Mouse (Mus musculus) heart, embryonic 11.5 days (tissue): ENCODE data around the gene Slc4a10. TPM values are rescaled to one million over a fixed set of nuclear protein-coding genes. Genes with fewer than 3 reads are reported as not detected.

ENCODE experiments used
- ATAC-seq: fragments of 200-750 bp; cut with Nextera tagmentation; replicated peaks from 2 replicates; pipeline ENCODE4 v1.8.0; 2017; ENCODE audit warnings: moderate library complexity; ENCODE audit not compliant: insufficient number of reproducible peaks, low FRiP score, low TSS enrichment
- H3K27ac ChIP-seq: fragments of 300-500 bp; sonication (generic); 2 replicates; pipeline ENCODE4 v1.5.1; 2014; ENCODE audit warnings: mild to moderate bottlenecking, low read depth, low read length
- H3K27me3 ChIP-seq: fragments of 300-500 bp; sonication (generic); 2 replicates; pipeline ENCODE4 v1.6.1; 2014; ENCODE audit warnings: mild to moderate bottlenecking, low read length, mixed read lengths; ENCODE audit not compliant: control insufficient read depth, insufficient read depth
- H3K36me3 ChIP-seq: fragments of 300-500 bp; sonication (generic); 2 replicates; pipeline ENCODE4 v1.6.1; 2014; ENCODE audit warnings: mild to moderate bottlenecking, low read length, moderate library complexity, mixed read lengths; ENCODE audit not compliant: control insufficient read depth, insufficient read depth
- H3K4me1 ChIP-seq: fragments of 300-500 bp; sonication (generic); 2 replicates; pipeline ENCODE4 v1.6.1; 2014; ENCODE audit warnings: low read length; ENCODE audit not compliant: control insufficient read depth, insufficient read depth
- H3K4me2 ChIP-seq: fragments of 300-500 bp; sonication (generic); 2 replicates; pipeline ENCODE4 v1.6.1; 2014; ENCODE audit warnings: mild to moderate bottlenecking, moderate library complexity
- H3K4me3 ChIP-seq: fragments of 300-500 bp; sonication (generic); 2 replicates; pipeline ENCODE4 v1.5.1; 2014; ENCODE audit warnings: low read depth, low read length
- H3K9ac ChIP-seq: fragments of 300-500 bp; sonication (generic); 2 replicates; pipeline ENCODE4 v1.6.1; 2014; ENCODE audit warnings: mild to moderate bottlenecking, low read depth, low read length, moderate library complexity
- H3K9me3 ChIP-seq: fragments of 300-500 bp; sonication (generic); replicated peaks from 2 replicates; pipeline ENCODE4 v1.6.1; 2016; ENCODE audit warnings: low read length; ENCODE audit not compliant: control insufficient read depth
- WGBS: fragments of 180-500 bp; shearing (Covaris S2); extraction: QIAGEN DNeasy Blood & Tissue Kit; methylation state at CpG from one replicate; pipeline ENCODE4 v1.1.7; 2014; ENCODE audit not compliant: insufficient replicate concordance; 5-methylcytosine and 5-hydroxymethylcytosine counted together
- polyA plus RNA-seq: library from polyadenylated mRNA; unstranded; fragments of >200 nt; fragmentation: Nextera tagmentation; extraction: Ambion mirVana; gene quantifications from 2 replicates; pipeline ENCODE4 v1.2.1, GENCODE M21; 2014

Gene Slc4a10
- polyA plus RNA-seq, 1 experiment from 2014 or later: 0.72 TPM

- Histone ChIP-seq H3K4me2 (no peak overlapping the region), H3K4me1 (0 out of 2 replicates have a peak, but pooled peaks cover 3% of the 10 kb centered on the region), H3K9ac (no peak overlapping the region), H3K9me3 (no peaks in the 10 kb centered on the region), H3K4me3 (no peak overlapping the region), H3K27ac (no peak overlapping the region), H3K27me3 (no peaks in the 10 kb centered on the region), H3K36me3 (no peaks in the 10 kb centered on the region)
- 91% methylated on average over 9 of the region's 9 CpGs for WGBS
- ATAC-seq: no peak
Observed at GRCm38 (mm10) chr2:62362211-62362610, 315.9 kb downstream of the Slc4a10 start.

- Histone ChIP-seq H3K27ac (no peak overlapping the region), H3K9ac (no peak overlapping the region), H3K4me2 (no peak overlapping the region), H3K4me3 (no peak overlapping the region), H3K36me3 (no peaks in the 10 kb centered on the region), H3K27me3 (no peaks in the 10 kb centered on the region), H3K9me3 (no peaks in the 10 kb centered on the region), H3K4me1 (0 out of 2 replicates have a peak, but pooled peaks cover 3% of the 10 kb centered on the region)
- 52% methylated on average over 4 of the region's 4 CpGs for WGBS
- ATAC-seq: no peak
Observed at GRCm38 (mm10) chr2:62363606-62364005, 317.3 kb downstream of the Slc4a10 start.

- ATAC-seq: no peak
- H3K9me3 ChIP-seq: no peaks in the 10 kb centered on the region
- H3K27ac ChIP-seq: no peak overlapping the region
- no peaks in the 10 kb centered on the region for H3K36me3 ChIP-seq
- no peak overlapping the region for H3K4me3 ChIP-seq
- no peak overlapping the region for H3K4me2 ChIP-seq
- H3K4me1 ChIP-seq: 0 out of 2 replicates have a peak, but pooled peaks cover 3% of the 10 kb centered on the region
- 72% methylated on average over 5 of the region's 5 CpGs for WGBS
- H3K9ac ChIP-seq: no peak overlapping the region
- H3K27me3 ChIP-seq: no peaks in the 10 kb centered on the region
Observed at GRCm38 (mm10) chr2:62368349-62369053, 322.2 kb downstream of the Slc4a10 start.

GRCm38 (mm10) chr2:62370048-62370447 lies 323.8 kb downstream of the Slc4a10 start:
- 77% methylated on average over 2 of the region's 2 CpGs for WGBS
- Histone ChIP-seq H3K27ac (no peak overlapping the region), H3K9me3 (no peaks in the 10 kb centered on the region), H3K4me2 (no peak overlapping the region), H3K27me3 (no peaks in the 10 kb centered on the region), H3K4me1 (0 out of 2 replicates have a peak, but pooled peaks cover 3% of the 10 kb centered on the region), H3K36me3 (no peaks in the 10 kb centered on the region), H3K9ac (no peak overlapping the region), H3K4me3 (no peak overlapping the region)
- no peak for ATAC-seq

GRCm38 (mm10) chr2:62373692-62374091 lies 327.4 kb downstream of the Slc4a10 start:
- no peak overlapping the region for H3K4me3 ChIP-seq
- ATAC-seq: no peak
- no peaks in the 10 kb centered on the region for H3K9me3 ChIP-seq
- no peak overlapping the region for H3K9ac ChIP-seq
- H3K4me1 ChIP-seq: no peaks in the 10 kb centered on the region
- H3K36me3 ChIP-seq: no peaks in the 10 kb centered on the region
- 81% methylated on average over 11 of the region's 11 CpGs for WGBS
- H3K27me3 ChIP-seq: no peaks in the 10 kb centered on the region
- no peak overlapping the region for H3K27ac ChIP-seq
- H3K4me2 ChIP-seq: no peak overlapping the region

Other genes with a start within 250 kb of the Slc4a10 start
- 0.24 and 0.37 TPM in 2 replicates for gene Tbr1, start 243.5 kb upstream of the Slc4a10 start, polyA plus RNA-seq